ENCODE assay signal across 24 mouse cellular contexts in the genomic region with DNA sequence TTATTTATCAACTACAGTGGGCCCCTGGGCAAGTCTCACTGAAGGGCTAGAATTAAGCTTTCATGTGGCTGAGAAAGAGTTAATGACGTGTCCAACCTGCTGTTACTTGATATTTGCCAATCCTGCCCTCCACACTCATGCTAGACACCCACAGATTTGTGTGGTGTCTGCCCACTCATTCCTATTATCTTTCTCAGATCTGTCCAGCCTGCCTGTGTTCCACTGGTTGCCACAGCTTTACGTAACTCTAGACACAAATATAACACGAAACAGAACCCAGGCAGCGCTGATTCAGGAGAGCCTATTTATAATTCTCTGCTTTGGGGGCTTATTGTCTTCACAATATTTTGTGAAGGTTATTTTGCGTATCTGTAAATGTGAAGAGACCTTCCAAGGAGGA. TPM values are rescaled to one million over a fixed set of nuclear protein-coding genes. Genes with fewer than 3 reads are reported as not detected.
A peak's percentile ranks its signal among the peaks of the same experiment; 100 is the strongest.
DNase-seq lines count a peak whose midpoint lies in the region; ATAC-seq lines count a peak whose summit lies in the region.
"Had no signal": no experiment of that assay in that cellular context is flagged by ENCODE, and none has a peak within 500 bp of the region (broad histone marks: within the 10 kb centered on the region; RNA-seq: fewer than 3 reads in every experiment).

No protein-coding gene starts in this region.

- no peak overlapping the region for H3K4me2 ChIP-seq in hindbrain, embryonic 13.5 days
- no peak overlapping the region for H3K4me2 ChIP-seq in hindbrain, embryonic 11.5 days (replicated peaks; ENCODE audit: low read depth, low read length)
- no peak overlapping the region for H3K4me2 ChIP-seq in neural tube, embryonic 15.5 days
- H3K4me2 ChIP-seq: hindbrain, embryonic 14.5 days; limb, embryonic 15.5 days; lung, embryonic 14.5 days had no signal

- H3K4me3 ChIP-seq in hindbrain, embryonic 13.5 days = no peak overlapping the region
- no peak overlapping the region for H3K4me3 ChIP-seq in hindbrain, embryonic 11.5 days (ENCODE audit: low read depth, low read length)
- H3K4me3 ChIP-seq in neural tube, embryonic 15.5 days (replicated peaks) = no peak overlapping the region
- H3K4me3 ChIP-seq: limb, embryonic 15.5 days had no signal

- 0 out of 2 replicates have a peak overlapping the region, but pooled peaks have one; percentile 35 for H3K9ac ChIP-seq in hindbrain, embryonic 13.5 days
- no peak overlapping the region for H3K9ac ChIP-seq in hindbrain, embryonic 11.5 days (ENCODE audit: low read depth, low read length)
- H3K9ac ChIP-seq in neural tube, embryonic 15.5 days (replicated peaks) = no peak overlapping the region
- H3K9ac ChIP-seq: forebrain, postnatal 0 days; hindbrain, embryonic 14.5 days; limb, embryonic 15.5 days; liver, embryonic 14.5 days; lung, embryonic 14.5 days had no signal

- H3K36me3 ChIP-seq in hindbrain, embryonic 13.5 days = peaks cover 33% of the 10 kb centered on the region
- peaks cover 7% of the 10 kb centered on the region; the same call in 1 of the 2 replicates for H3K36me3 ChIP-seq in hindbrain, embryonic 11.5 days (ENCODE audit: control insufficient read depth, insufficient read depth, low read length)
- H3K36me3 ChIP-seq in neural tube, embryonic 15.5 days = peaks cover 27% of the 10 kb centered on the region

- H3K27me3 ChIP-seq in hindbrain, embryonic 13.5 days = no peaks in the 10 kb centered on the region
- H3K27me3 ChIP-seq in hindbrain, embryonic 11.5 days (ENCODE audit: control insufficient read depth, insufficient read depth, low read length) = no peaks in the 10 kb centered on the region
- no peaks in the 10 kb centered on the region for H3K27me3 ChIP-seq in neural tube, embryonic 15.5 days (replicated peaks)
- H3K27me3 ChIP-seq: limb, embryonic 15.5 days; Patski had no signal

- no peak for DNase-seq in hindbrain, embryonic 11.5 days (ENCODE audit: low spot score)
- peak; percentile 42 to 64 for DNase-seq in layer of hippocampus, adult 8-10 months (ENCODE audit: low spot score in 2 of 2)
- DNase-seq in layer of hippocampus, postnatal 36 days = no peak
- peak; percentile 42 for DNase-seq in NIH3T3 (ENCODE audit: low read depth)
- DNase-seq in layer of hippocampus, adult 9-11 months = peak; percentile 84
- DNase-seq: adrenal gland, adult 2 months; cerebellum, adult 2 months; cerebellum, postnatal 36 days; forebrain, postnatal 0 days; gastrocnemius, postnatal 36 days; kidney, adult 18-20 months; left cerebral cortex, postnatal 4 days; midbrain, embryonic 14.5 days; retina, postnatal 1 day; thymus, adult 18-20 months had no signal

- H3K27ac ChIP-seq in hindbrain, embryonic 13.5 days = no peak overlapping the region
- no peak overlapping the region for H3K27ac ChIP-seq in hindbrain, embryonic 11.5 days (ENCODE audit: low read depth, low read length)
- H3K27ac ChIP-seq in neural tube, embryonic 15.5 days (replicated peaks) = no peak overlapping the region
- H3K27ac ChIP-seq: hindbrain, embryonic 14.5 days; limb, embryonic 15.5 days; liver, embryonic 14.5 days had no signal

- no peak for ATAC-seq in hindbrain, embryonic 13.5 days (ENCODE audit: low FRiP score)
- no peak for ATAC-seq in hindbrain, embryonic 11.5 days (ENCODE audit: low FRiP score)
- no peak for ATAC-seq in neural tube, embryonic 15.5 days (ENCODE audit: low FRiP score)
- ATAC-seq: forebrain, postnatal 0 days; inflammation-experienced regulatory T-cells, adult 6 months; Patski had no signal

- no peaks in the 10 kb centered on the region for H3K9me3 ChIP-seq in hindbrain, embryonic 13.5 days
- H3K9me3 ChIP-seq in hindbrain, embryonic 11.5 days (ENCODE audit: control insufficient read depth, low read length) = no peaks in the 10 kb centered on the region
- H3K9me3 ChIP-seq in neural tube, embryonic 15.5 days (replicated peaks) = no peaks in the 10 kb centered on the region
- H3K9me3 ChIP-seq: limb, embryonic 15.5 days had no signal

- peaks cover 19% of the 10 kb centered on the region for H3K4me1 ChIP-seq in hindbrain, embryonic 13.5 days (replicated peaks)
- H3K4me1 ChIP-seq in hindbrain, embryonic 11.5 days (replicated peaks; ENCODE audit: control insufficient read depth, insufficient read depth, low read length) = no peaks in the 10 kb centered on the region
- peaks cover 21% of the 10 kb centered on the region for H3K4me1 ChIP-seq in neural tube, embryonic 15.5 days

- WGBS in hindbrain, embryonic 13.5 days = 90% methylated on average over 5 of the region's 5 CpGs
- 89% methylated on average over 5 of the region's 5 CpGs for WGBS in hindbrain, embryonic 11.5 days
- 93% methylated on average over 5 of the region's 5 CpGs for WGBS in neural tube, embryonic 15.5 days

RNA-seq across cellular contexts. Expression of gene Rasl11a, which starts 3.6 kb away (rescaled TPM):
- 9.0 and 11.9 TPM in 2 replicates for polyA plus RNA-seq in hindbrain, embryonic 13.5 days (2015; fragmentation: Nextera tagmentation; extraction: Ambion mirVana)
- 18.8 and 19.0 TPM in 2 replicates for polyA plus RNA-seq in hindbrain, embryonic 11.5 days (2014; fragmentation: Nextera tagmentation; extraction: Ambion mirVana)
- 10 to 100 TPM; 10.8 to 15.0 (median 11.9) TPM for total RNA-seq in layer of hippocampus, adult 8-10 months (2022)
- 10 to 100 TPM; 15.1 to 16.7 TPM for total RNA-seq in layer of hippocampus, postnatal 36 days (2021)
- 12.7 and 15.2 TPM in 2 replicates for polyA plus RNA-seq in neural tube, embryonic 15.5 days (2015; fragmentation: Nextera tagmentation; extraction: Ambion mirVana)
- total RNA-seq: megakaryocyte-erythroid progenitor cell, adult 5-6 weeks had no signal

RNA-seq across cellular contexts. Expression of gene Rpl21, which starts 8.6 kb away (rescaled TPM):
- polyA plus RNA-seq in hindbrain, embryonic 13.5 days (2015; fragmentation: Nextera tagmentation; extraction: Ambion mirVana) = 378 and 384 TPM in 2 replicates
- 508 and 515 TPM in 2 replicates for polyA plus RNA-seq in hindbrain, embryonic 11.5 days (2014; fragmentation: Nextera tagmentation; extraction: Ambion mirVana)
- total RNA-seq in layer of hippocampus, adult 8-10 months (2022) = 100 to 1,000 TPM; 157 to 258 (median 206) TPM
- total RNA-seq in layer of hippocampus, postnatal 36 days (2021) = 100 to 1,000 TPM; 185 to 197 TPM
- 337 and 386 TPM in 2 replicates for polyA plus RNA-seq in neural tube, embryonic 15.5 days (2015; fragmentation: Nextera tagmentation; extraction: Ambion mirVana)

RNA-seq across cellular contexts. Expression of gene Usp12, which starts 46.5 kb away (rescaled TPM):
- 14.6 and 15.2 TPM in 2 replicates for polyA plus RNA-seq in hindbrain, embryonic 13.5 days (2015; fragmentation: Nextera tagmentation; extraction: Ambion mirVana)
- polyA plus RNA-seq in hindbrain, embryonic 11.5 days (2014; fragmentation: Nextera tagmentation; extraction: Ambion mirVana) = 11.6 and 12.6 TPM in 2 replicates
- 10 to 100 TPM; 52.3 to 61.4 (median 57.4) TPM for total RNA-seq in layer of hippocampus, adult 8-10 months (2022)
- total RNA-seq in layer of hippocampus, postnatal 36 days (2021) = 10 to 100 TPM; 56.3 to 59.2 TPM
- polyA plus RNA-seq in neural tube, embryonic 15.5 days (2015; fragmentation: Nextera tagmentation; extraction: Ambion mirVana) = 14.4 and 16.8 TPM in 2 replicates

Comparison
In these comparisons a context has a peak if more than half of its experiments do, and no peak if none do; other contexts are left out.
1. DNase-seq: peak in layer of hippocampus, adult 8-10 months (2 of 2), NIH3T3 (single experiment) and layer of hippocampus, adult 9-11 months (single experiment); none in hindbrain, embryonic 11.5 days (single experiment) and layer of hippocampus, postnatal 36 days (0 of 2).